Mouse (Mus musculus) MEL-GATA-1-ER (cell line): ENCODE measurements around the gene Lrp1.

Experiments
- DNase-seq: peaks from one replicate; pipeline ENCODE4 v3.0.0-alpha.2; 2012; ENCODE audit warnings: low read depth; ENCODE audit errors: extremely low read depth

The Lrp1 gene

DNA sequence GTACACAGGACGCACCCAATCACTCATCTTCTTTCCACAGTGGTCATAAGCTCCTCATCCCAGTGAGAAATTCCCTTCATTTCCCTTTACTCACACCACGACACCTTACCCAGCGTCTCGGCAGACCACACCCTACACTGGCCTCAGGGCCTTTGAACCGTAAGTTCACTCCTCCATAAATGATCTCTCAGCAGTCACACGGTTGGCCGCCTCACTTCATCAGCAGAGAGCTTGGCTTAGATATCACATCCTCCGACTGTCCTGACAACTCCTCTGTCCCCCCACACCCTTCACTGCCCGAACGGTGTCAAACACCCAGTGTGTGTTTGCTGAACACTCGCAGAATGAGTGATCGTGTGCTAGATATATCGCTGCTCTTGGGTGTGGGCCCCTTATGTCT is 28.1 kb downstream of the Lrp1 start:
- no peak for DNase-seq

DNA sequence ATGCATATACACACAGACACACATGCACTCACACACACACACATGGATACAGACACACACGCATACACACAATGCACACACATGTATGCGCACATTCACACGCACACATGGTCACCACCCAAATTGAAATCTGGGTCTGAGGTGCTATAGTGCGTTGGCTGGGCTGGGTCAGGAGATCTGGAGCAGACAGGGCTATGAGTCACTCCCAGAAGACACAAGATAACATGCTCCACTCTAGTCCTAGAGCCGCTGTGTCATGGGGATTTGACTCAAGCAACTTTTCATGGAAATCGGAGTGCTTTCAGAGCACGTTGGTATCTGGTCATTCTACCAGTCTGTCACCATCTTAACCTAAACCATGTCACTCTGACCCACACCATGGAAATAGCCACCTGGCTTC is 28.5 kb downstream of the Lrp1 start:
- DNase-seq: no peak

DNA sequence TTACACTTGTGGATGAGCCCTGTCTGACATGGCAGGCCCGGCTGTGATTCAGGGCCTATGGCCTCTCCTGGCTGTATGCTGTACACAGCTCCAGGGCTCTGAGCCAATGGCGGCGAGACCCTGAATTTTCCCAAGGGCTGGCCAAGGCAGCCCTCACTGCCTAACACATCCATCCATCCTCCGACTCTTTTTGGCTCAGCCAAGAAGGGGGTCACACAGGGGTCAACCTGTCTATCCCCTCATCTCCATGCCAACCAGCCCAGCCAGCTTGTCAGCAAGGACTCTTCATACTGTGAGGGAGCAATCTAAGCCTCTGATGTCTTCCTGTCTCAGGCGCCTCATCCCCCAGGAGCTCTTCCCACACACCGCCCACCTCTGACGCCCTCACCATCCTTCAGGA is 29.4 kb downstream of the Lrp1 start:
- DNase-seq: no peak

DNA sequence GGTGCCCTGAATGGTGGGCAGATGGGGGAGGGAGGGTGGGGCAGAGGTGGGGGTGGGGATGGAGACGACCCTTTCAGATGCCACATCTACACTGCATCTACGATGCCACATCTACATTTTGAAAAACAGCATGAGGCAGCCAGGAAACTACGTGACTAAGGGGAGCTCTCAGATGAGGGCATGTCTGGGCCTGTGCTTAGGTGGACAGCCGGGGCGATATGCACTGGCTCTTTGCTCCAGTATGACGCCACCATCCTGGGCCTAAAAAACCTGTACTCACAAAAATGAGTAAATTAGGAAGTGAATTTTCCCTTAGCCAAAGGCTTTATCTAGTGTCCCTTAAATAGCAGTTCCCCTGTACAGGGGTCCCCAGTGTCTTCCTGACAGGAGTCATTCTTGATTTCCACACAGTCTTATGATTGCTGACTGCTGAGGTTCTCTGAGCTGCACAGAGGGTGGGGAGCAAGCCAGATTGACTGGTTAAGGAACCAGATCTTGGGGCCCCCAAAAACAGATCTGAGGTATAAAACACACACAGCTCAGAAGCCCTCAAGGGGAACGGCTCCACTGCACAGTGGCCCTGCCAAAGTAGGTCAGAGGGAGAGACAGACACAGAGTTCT is 30.0 kb downstream of the Lrp1 start:
- no peak for DNase-seq

DNA sequence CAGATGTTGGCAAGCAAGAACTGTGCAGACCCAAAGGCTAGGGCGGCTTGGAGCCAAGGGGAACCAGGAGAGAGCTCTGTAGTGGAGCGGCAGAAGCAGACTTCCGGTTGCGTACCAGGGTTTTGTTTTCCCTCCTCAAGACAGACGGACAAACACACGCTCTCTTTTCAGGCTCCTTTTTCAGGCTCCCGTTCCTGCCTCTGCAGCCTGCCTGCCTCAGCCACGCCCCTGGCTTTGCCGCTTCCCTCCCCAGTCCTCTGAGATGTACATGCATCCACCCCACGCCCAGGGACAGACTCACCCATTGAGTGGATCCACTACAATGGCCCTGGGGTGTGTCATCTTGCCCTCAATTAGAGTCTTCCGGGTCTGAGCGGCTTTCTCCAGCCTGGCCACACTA is 30.7 kb downstream of the Lrp1 start:
- DNase-seq: no peak

DNA sequence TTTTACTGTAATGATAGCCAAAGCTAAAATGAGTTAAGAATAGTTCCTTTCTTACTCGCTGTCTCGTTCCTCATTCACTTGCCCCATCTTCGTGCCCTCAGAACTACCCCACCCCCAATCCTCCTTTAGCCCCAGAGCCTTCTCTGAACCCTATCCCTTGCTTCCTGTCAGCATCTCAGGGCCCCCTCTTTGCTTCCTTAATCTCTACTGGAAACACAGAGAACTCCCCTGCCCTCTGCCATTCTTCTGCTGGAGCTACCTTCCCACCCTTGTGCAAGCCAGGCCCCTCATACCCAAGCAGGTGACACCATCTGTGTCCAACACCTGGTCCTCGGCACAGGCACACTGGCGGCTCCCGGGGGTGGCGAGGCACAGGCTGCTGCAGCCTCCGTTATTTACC is 33.2 kb downstream of the Lrp1 start:
- no peak for DNase-seq

DNA sequence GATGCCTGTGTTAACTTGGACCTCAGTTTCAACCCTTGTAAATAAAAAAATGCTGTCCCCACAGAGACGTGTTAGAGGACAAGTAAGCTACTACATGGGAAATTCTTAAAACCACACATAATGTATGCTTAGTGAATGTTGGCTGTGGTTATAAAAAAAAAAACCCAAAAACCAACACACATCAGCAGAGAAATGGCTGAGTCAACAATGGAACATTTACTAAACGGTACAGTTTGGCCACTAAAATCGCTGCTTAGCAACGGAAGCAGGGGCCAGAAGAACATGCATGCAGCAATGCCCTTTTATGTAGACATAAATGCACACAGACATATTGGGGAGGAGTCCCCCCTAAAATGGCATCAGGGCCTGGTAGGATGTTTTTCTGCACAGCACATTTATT is 34.7 kb downstream of the Lrp1 start:
- no peak for DNase-seq

DNA sequence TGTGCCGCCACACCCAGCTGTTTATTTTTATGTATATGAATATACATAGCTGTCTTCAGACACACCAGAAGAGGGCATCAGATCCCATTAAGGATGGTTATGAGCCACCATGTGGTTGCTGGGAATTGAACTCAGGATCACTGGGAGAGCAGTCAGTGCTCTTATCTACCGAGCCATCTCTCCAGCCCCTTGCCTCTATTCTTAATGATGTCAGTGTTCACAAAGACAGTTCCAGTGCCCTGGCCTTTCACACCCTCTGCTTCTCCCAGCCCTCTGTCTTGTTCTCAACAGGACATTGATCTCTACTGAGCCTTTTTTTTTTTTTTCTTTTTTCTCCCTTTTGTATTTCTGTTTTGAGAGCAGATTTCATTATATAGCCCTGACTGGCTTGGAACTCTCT is 35.4 kb downstream of the Lrp1 start:
- no peak for DNase-seq

DNA sequence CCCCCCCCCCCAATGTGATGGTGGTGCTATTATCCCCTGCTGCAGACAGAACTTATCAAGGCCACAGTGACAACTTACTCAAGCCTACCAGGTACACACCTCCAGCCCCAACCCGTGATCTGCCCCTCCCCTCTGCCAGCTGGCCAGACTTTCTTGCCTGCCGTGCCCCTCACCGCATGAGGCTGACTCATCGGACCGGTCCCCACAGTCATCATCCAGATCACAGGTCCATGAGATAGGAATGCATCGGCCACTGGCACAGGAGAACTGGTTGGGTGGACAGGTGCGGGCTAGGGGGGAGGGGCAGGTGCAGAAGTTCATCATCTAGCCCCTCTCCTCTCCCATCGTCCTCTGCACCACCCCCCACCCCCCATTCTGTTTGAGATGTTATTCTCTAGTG is 37.3 kb downstream of the Lrp1 start:
- no peak for DNase-seq

DNA sequence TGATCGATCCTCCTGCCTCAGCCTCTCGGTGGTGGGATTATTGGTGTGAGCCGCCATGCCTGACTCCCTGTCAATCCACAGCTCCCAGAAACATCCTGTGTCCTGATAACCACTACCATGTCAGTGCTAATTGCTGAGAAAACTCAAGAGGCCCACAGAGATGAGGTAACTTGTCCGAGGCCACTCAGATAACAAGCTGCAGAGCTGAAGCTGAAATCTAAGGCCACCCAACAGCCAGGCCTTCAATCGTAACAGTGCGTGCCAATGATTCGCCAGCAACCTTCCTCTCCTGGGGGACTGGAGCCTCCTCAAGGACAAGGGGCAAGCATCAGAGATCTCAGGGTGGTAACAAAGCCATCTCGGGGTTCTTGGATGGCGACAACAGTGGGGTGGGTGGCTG is 39.7 kb downstream of the Lrp1 start:
- DNase-seq: no peak

DNA sequence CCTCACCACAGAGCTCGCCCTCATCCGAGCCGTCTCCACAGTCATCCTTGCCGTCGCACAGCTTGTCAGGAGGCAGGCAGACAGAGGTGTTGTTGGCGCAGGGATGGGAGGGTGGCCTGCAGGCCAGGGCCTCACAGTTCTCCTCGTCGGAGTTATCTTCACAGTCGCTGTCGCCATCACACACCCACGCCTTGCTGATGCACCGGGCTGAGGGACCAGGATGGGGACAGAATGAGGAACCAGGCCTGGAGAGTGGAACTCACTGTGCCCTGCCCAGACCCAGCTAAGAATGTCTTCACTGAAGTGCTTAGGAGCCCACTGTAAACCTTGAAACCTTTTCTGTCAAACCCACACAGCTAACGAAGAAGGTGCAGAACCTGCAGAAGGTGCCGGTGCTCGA is 43.0 kb downstream of the Lrp1 start:
- no peak for DNase-seq

DNA sequence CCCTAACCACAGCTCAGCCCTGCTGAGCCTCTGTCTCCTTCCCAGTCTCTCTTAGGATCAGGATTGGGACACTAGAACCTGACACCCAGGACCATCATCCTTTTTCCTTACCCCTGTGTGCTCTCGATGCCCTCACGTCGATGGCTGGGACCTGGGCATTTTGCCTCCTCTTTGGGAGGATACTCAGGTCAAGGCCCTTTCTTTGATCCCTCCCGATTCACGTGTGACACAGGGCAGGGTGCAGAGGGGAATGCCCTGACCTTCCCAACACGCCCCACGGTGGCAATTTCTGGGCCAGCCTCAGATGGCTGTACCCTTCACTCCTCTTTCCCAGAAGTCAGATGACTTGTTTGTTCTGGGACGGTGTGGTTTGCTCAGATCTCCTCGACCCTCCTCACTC is 43.8 kb downstream of the Lrp1 start:
- no peak for DNase-seq

DNA sequence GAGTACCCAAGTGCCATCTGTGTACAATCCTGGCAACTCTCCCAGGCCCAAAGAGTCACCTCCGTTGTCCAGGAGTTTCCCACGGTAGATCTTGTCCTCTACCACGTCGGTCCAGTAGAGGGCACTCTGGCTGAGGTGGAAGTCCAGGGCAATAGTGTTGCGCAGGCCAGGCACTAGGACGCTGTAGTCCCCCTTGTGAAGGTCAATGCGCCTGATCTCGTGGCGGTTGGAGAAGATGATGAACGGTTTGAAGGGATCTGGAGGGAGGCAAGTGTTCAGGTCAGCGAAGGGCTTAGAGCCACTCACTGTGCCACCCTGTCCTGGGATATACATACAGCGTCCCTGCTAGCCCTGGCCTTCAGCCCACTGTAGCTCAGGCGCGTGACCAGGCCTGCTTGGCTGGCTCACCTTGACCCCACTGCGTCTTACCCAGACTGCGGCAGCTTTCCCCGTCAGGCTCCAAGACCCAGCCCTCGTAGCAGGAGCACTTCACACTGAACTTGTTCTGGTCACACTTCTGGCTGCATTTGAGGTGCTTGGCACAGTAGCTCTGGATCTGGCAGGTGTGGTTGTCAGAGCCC is 44.5 kb downstream of the Lrp1 start:
- no peak for DNase-seq

DNA sequence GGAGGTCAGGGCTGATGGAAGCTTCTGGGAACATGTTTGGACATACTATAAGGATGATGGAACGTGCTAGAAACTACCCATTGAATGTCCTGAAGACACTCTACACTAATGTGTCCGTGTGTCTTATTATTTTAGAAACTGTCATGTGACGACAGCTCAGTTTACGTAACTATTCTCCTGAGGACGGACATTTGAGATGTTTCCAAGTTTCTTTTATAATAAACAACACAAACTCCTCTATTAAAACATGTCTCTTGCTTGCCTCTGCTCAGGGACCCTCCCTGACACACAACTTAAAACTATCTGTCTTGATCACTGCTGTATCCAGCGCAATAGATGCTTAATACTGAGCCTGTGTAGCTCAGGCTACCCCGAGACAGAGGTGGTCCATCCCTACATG is 45.2 kb downstream of the Lrp1 start:
- DNase-seq: no peak

DNA sequence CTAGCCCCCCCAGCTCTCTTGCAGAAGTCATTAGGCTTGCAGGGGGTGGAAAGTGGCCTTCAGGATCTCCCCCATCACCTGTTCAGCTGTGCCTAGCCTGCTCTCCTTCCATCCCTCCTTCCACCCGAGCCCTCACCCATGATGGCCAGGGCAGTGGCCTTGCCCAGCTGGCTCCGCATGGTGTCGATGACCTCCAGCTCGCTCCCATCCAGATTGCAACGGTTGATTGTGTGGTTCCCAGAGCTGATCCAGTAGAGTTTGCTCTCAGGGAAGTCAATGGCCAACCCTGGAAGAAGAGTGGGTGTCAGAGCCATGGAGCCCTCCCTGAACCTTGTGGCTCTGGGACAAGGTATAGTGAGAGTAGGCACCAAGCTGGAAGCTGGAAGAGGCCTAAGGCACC is 48.7 kb downstream of the Lrp1 start:
- DNase-seq: no peak

DNA sequence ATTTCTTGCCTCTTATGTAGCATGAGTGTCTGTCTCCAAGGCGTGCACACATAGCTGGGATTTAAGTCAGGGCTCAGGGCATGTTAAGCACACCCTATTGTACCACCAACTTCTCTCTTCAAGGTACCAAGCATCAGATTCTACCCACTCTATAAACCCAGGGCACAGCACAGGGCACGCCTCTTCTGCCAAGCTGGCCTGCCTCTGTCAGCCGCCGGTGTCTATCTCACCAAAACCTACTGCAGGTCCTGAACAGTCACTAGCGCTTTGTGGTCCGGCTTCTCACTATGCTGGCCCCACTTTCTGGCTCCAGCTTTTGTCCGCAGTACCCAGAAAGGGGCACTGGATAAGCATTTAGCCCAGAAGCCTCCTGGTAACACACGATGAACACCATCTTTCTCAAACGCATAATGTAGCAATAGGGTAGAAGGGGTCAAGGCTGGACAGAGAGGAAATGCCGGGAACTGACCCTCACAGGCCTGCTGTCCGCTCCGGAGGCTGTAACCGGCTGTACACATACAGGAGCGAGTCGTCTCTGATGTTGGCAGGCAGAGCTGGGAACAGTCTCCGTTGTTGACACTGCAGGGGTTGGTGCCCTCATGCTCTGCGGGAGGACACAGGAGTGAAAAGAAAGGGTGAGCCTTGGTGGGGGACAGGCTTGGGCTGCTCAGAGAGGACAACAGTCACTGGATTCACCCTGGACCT is 49.9 kb downstream of the Lrp1 start:
- DNase-seq: no peak

DNA sequence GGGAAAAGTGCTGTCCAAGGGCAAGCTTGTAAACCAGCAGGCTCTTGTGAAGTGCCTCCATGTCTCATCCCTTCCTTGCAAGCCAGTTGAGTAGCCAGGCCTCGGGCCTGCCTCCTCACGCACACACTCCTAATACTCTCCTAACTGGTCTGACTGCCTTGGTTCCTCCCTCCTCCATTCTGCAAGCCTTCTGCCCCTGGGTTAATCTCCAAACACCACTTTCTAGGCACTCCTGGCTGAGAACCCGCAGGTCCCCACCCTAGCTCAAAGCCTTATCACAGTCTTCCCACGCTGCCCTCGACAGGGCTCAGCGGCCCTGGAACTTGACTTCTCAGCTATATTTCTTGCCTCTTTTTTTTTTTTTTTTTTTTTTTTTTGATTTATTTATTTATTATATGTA is 50.6 kb downstream of the Lrp1 start:
- DNase-seq: peak; percentile 68

DNA sequence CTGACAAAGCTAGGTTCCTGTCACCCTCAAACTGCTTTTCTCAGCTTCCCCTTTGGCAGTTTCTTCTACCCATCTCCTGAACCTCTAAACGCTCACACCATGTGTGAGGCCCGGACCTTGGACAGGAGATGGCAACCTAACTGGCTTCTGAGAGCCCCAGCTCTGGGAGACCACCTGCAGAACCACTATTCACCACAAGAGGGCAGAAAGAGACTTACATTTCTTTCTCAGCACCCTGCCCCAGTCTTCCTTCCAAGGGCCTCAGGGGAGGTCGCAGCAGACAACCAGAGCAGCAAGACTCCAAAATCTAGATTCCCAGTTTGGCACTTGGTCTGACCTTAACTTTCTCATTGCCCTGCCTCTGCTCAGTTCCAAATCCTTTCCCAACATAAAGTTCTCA is 51.5 kb downstream of the Lrp1 start:
- peak; percentile 76 for DNase-seq

DNA sequence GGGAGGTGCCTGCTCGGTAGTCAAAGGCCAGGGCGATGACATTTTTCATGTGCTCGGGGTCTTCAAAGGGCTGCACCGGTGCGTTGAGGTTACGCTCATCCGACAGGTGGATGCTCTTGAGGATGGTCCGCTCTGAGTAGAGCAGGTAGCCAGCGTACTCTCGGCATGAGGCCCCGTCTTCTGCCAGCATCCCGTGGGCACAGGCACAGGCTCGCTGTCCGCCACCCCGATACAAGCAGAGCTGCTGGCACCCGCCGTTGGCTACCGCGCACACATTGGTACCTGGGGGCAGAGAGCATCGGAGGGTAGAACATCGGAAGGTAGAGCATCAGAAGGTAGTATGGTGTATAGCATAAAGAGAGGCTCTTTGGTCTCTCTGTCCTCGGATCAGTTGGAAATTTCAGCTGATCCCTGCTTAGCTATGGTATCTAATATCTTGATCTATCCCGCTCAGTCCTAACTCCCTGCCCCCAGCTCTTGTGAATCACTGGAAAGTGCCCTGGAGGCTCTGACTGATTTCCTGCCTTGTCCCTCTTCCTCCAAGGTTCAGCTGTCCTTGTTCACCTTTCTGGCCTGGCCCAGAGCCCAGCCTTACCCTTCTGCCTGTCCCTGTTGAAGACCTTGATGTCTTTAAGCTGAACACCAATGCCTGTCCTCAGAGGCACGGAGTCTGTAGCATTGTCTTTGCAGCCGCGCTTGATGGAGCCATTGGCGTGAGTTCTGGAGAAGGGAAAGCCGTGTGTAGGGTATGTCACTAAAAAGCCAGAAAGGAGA is 54.2 kb downstream of the Lrp1 start:
- no peak for DNase-seq

DNA sequence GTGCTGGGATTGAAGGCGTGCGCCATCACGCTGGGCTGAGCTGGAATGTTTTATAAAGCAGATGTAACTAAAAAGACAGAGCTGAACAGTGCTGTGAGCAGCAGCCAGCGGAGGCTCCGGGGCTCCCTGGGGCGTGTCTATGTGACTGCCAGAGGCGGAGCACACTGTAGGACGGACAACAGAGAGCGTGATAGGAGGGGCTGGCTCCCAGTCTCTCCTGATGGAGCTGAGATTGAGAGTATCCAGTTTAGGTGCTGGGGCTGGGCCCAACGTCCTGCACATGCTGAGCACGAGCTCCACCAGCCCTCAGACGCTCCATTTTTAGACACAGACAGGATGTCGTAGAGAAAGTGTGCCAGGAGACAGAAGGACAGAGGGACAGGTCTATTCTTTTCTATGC is 56.6 kb downstream of the Lrp1 start:
- no peak for DNase-seq

DNA sequence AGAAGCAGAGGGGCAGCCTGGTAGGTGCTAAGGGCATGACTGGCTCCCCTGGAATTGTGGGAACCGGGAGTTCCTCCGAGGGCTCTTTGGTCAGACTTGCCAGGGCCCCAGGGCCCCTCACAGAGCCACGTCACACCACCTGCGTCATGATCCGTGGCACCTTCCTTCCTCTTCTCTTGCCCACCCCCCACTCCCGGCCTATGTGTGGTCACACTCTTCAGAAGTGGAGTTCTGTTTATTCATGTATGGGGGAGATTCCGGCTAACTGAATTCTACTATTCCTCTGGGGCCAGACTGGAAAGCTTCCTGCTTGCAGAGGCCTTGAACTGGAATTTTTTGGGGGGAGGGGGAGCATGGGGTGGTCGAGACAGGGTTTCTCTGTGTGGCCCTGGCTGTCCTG is 57.1 kb downstream of the Lrp1 start:
- no peak for DNase-seq

DNA sequence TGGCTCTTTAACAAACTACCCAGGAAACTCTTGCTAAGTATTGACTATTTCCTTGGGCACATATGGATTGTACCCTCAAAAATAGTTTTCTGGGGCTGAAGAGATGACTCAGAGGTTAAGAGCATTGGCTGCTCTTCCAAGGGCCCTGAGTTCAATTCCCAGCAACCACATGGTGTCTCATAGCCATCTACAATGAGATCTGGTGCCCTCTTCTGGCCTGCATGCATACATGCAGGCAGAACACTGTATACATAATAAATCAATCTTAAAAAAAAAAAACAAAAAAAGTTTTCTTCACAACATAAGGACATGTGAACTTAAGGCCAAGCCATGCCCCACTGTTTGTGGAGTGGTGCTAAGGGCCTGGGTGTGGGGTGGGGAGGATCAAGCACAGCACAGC is 59.8 kb downstream of the Lrp1 start:
- no peak for DNase-seq
